Mouse (Mus musculus): ENCODE results near the gene Gm21891. TPM values are rescaled to one million over a fixed set of nuclear protein-coding genes. Genes with fewer than 3 reads are reported as not detected.
"Not testable (repeated sequence)": the region's sequence is repeated elsewhere in the genome, so short reads cannot be mapped to it uniquely, and the experiment has no call there.

The Gm21891 gene
- not detected for total RNA-seq (2021)
- long read RNA-seq, experiment 1 = 0 reads
- long read RNA-seq, experiment 2 = 0 reads

- H3K27ac ChIP-seq; intact Hi-C loops (cut with DNase I); DNase-seq (ENCODE audit: extremely low spot score in 1 of 2, low spot score in 2 of 2); H3K4me3 ChIP-seq: not testable (repeated sequence)
Measured at GRCm38 (mm10) chrY:13133392-13133791, at the start of gene Gm21891. Gene Gm21891, minus strand, starts transcription at chrY:13133492.

DNA sequence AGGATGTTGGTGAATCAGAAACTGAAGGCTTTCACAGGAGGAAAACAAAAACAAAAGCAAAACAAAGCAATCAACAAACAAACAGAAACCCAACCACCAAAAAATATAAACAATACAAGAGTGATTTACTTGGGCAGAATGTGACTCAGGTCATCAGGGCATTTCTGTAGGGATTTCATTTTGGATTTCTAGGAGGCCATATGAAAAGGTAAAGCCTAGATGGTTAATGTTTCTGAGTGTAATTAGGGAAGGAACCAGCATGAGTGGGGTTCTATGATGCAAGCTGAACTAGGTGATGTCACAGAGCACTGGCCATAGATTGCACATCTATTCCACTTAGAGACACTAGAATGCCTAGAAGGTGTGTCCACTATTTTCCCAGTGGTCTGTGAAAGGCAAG, 28.4 kb upstream of the Gm21891 start, which contains the start of gene Gm21425:
Gm21425 (plus strand) TSS at position 301 of the 400 bp plus-strand sequence.
- H3K4me3 ChIP-seq; DNase-seq (ENCODE audit: extremely low spot score in 1 of 2, low spot score in 2 of 2); intact Hi-C loops (cut with DNase I); H3K27ac ChIP-seq: not testable (repeated sequence)

Other genes starting within 250 kb of the Gm21891 start
- gene Gm20807, start 90.6 kb downstream of the Gm21891 start, total RNA-seq (2021) = not detected
- gene Gm21425, start 28.5 kb upstream of the Gm21891 start, total RNA-seq (2021) = not detected
- not detected for gene Gm21828, start 90.4 kb upstream of the Gm21891 start, total RNA-seq (2021)
- not detected for gene Gm21440, start 118.9 kb upstream of the Gm21891 start, total RNA-seq (2021)
- gene Gm21454, start 119.0 kb upstream of the Gm21891 start, total RNA-seq (2021) = not detected
- gene Gm21725, start 215.6 kb upstream of the Gm21891 start, total RNA-seq (2021) = not detected

Measured in left cerebral cortex, adult 2 months (tissue).